Mouse (Mus musculus) erythroblast, embryonic 14.5 days (primary cell): ENCODE results near the gene Arhgap8.
"Not testable (repeated sequence)": the region's sequence is repeated elsewhere in the genome, so short reads cannot be mapped to it uniquely, and the experiment has no call there.

Experiments used
- GATA1 ChIP-seq: IDR thresholded peaks from 2 replicates; pipeline ENCODE4 v1.6.1; 2012; ENCODE audit warnings: low read length, inconsistent platforms, mixed read lengths
- TAL1 ChIP-seq: IDR thresholded peaks from 3 replicates; pipeline ENCODE4 v1.6.1; 2012; ENCODE audit warnings: low read length, inconsistent platforms, mixed read lengths

- not testable (repeated sequence) for TF ChIP-seq TAL1, GATA1
Observed at GRCm38 (mm10) chr15:84768531-84768930, 48.7 kb downstream of the Arhgap8 start.
